Mouse (Mus musculus): ENCODE measurements around the gene Atp11a. TPM values are rescaled to one million over a fixed set of nuclear protein-coding genes. Genes with fewer than 3 reads are reported as not detected.

The Atp11a gene
- polyA plus RNA-seq, 1 experiment from 2014 or later = 13.6 TPM

DNA sequence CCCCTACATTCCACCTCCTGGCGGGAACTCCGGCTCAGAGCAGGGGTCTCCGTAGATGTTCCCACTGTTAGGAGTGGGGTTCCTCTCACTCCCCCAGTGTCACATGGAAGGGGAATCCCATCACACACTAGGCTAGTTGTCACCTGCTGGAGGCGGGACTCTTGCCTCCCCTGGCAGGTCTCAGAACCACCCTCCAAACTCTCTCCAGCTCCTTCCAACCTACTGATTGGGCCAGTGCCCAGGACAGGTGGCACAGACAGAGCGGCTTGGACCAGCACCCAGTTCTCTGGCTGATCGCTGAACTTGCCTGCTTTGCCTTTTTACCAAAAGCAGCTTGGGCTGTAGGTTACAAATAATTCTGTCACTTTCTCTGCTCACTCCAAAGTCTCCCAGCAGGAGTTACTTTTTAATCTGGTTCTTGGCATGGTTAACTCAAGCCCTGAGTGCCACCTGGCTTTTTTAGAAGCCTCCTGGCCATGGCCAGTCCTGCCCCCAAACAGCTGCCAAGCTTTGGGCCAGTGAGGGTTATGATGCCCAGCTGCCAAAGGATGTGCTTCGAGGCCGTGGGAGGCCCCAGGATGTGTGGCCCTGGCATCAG lies 117.5 kb downstream of the Atp11a start:
- Histone ChIP-seq H3K4me2 (ENCODE audit: low read length) (peak overlapping the region; percentile 75), H3K9ac (replicated peaks; ENCODE audit: low read length) (peak overlapping the region; percentile 71), H3K4me3 (replicated peaks; ENCODE audit: low read depth, low read length) (peak overlapping the region; percentile 58), H3K36me3 (ENCODE audit: control insufficient read depth, insufficient read depth, low read length) (no peaks in the 10 kb centered on the region), H3K27ac (replicated peaks; ENCODE audit: low read depth, low read length) (peak overlapping the region; percentile 63; the same call in 1 of the 2 replicates), H3K27me3 (ENCODE audit: control insufficient read depth, insufficient read depth, low read length) (no peaks in the 10 kb centered on the region), H3K9me3 (ENCODE audit: control insufficient read depth, low read length) (no peaks in the 10 kb centered on the region), H3K4me1 (ENCODE audit: control insufficient read depth, insufficient read depth, low read length) (peaks cover 36% of the 10 kb centered on the region)
- DNase-seq = no peak
- 13% methylated on average over 8 of the region's 8 CpGs for WGBS
- ATAC-seq (ENCODE audit: low FRiP score, low TSS enrichment) = peak; percentile 26

DNA sequence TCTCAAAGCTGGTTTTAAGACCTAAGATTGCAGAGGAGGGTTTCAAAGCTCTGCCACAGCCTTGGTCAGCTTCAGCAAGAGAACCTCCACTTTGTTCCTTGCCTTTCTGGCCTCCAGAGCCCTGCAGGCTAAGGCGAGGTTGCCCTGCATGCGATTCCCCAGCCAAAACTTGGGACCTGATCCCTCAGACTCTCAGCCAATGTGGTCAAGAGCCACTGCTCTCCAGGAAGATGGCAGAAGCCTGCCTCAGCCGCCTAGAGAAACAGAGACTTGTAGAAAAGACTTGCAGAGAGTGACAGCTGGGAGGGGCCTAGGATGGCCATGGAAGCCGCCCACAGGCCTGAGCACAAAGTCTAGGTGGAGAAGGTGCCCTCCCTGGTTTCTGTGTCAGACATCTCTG lies 118.2 kb downstream of the Atp11a start:
- H3K36me3 ChIP-seq (ENCODE audit: control insufficient read depth, insufficient read depth, low read length) = peaks cover 3% of the 10 kb centered on the region; the same call in 1 of the 2 replicates
- H3K27ac ChIP-seq (replicated peaks; ENCODE audit: low read depth, low read length) = no peak overlapping the region
- peak overlapping the region; percentile 75 for H3K4me2 ChIP-seq (ENCODE audit: low read length)
- ATAC-seq (ENCODE audit: low FRiP score, low TSS enrichment) (no peak), DNase-seq (no peak)
- no peak overlapping the region for H3K9ac ChIP-seq (replicated peaks; ENCODE audit: low read length)
- H3K27me3 ChIP-seq (ENCODE audit: control insufficient read depth, insufficient read depth, low read length) = no peaks in the 10 kb centered on the region
- no peaks in the 10 kb centered on the region for H3K9me3 ChIP-seq (ENCODE audit: control insufficient read depth, low read length)
- peaks cover 36% of the 10 kb centered on the region for H3K4me1 ChIP-seq (ENCODE audit: control insufficient read depth, insufficient read depth, low read length)
- WGBS = 70% methylated on average over 4 of the region's 4 CpGs
- H3K4me3 ChIP-seq (replicated peaks; ENCODE audit: low read depth, low read length) = no peak overlapping the region

GRCm38 (mm10) chr8:12877126-12877525 lies 120.3 kb downstream of the Atp11a start:
- Histone ChIP-seq H3K9me3 (ENCODE audit: control insufficient read depth, low read length) (no peaks in the 10 kb centered on the region), H3K27ac (replicated peaks; ENCODE audit: low read depth, low read length) (no peak overlapping the region), H3K4me2 (ENCODE audit: low read length) (no peak overlapping the region), H3K9ac (replicated peaks; ENCODE audit: low read length) (no peak overlapping the region), H3K4me3 (replicated peaks; ENCODE audit: low read depth, low read length) (no peak overlapping the region), H3K27me3 (ENCODE audit: control insufficient read depth, insufficient read depth, low read length) (no peaks in the 10 kb centered on the region), H3K4me1 (ENCODE audit: control insufficient read depth, insufficient read depth, low read length) (peaks cover 22% of the 10 kb centered on the region), H3K36me3 (ENCODE audit: control insufficient read depth, insufficient read depth, low read length) (peaks cover 5% of the 10 kb centered on the region; the same call in 1 of the 2 replicates)
- DNase-seq (no peak), ATAC-seq (ENCODE audit: low FRiP score, low TSS enrichment) (no peak)
- WGBS = 88% methylated on average over 6 of the region's 6 CpGs

GRCm38 (mm10) chr8:12880163-12880562 lies 123.3 kb downstream of the Atp11a start:
- Histone ChIP-seq H3K4me1 (ENCODE audit: control insufficient read depth, insufficient read depth, low read length) (peaks cover 10% of the 10 kb centered on the region), H3K27me3 (ENCODE audit: control insufficient read depth, insufficient read depth, low read length) (no peaks in the 10 kb centered on the region), H3K9me3 (ENCODE audit: control insufficient read depth, low read length) (no peaks in the 10 kb centered on the region), H3K4me3 (replicated peaks; ENCODE audit: low read depth, low read length) (no peak overlapping the region), H3K36me3 (ENCODE audit: control insufficient read depth, insufficient read depth, low read length) (peaks cover 15% of the 10 kb centered on the region), H3K4me2 (ENCODE audit: low read length) (no peak overlapping the region), H3K9ac (replicated peaks; ENCODE audit: low read length) (no peak overlapping the region), H3K27ac (replicated peaks; ENCODE audit: low read depth, low read length) (no peak overlapping the region)
- ATAC-seq (ENCODE audit: low FRiP score, low TSS enrichment) (no peak), DNase-seq (no peak)
- 93% methylated on average over 6 of the region's 6 CpGs for WGBS

- 87% methylated on average over 21 of the region's 21 CpGs for WGBS
- H3K4me3 ChIP-seq (replicated peaks; ENCODE audit: low read depth, low read length) = no peak overlapping the region
- DNase-seq (no peak), ATAC-seq (ENCODE audit: low FRiP score, low TSS enrichment) (no peak)
- H3K4me1 ChIP-seq (ENCODE audit: control insufficient read depth, insufficient read depth, low read length) = no peaks in the 10 kb centered on the region
- no peak overlapping the region for H3K27ac ChIP-seq (replicated peaks; ENCODE audit: low read depth, low read length)
- no peaks in the 10 kb centered on the region for H3K9me3 ChIP-seq (ENCODE audit: control insufficient read depth, low read length)
- no peak overlapping the region for H3K9ac ChIP-seq (replicated peaks; ENCODE audit: low read length)
- peaks cover 23% of the 10 kb centered on the region for H3K36me3 ChIP-seq (ENCODE audit: control insufficient read depth, insufficient read depth, low read length)
- no peak overlapping the region for H3K4me2 ChIP-seq (ENCODE audit: low read length)
- no peaks in the 10 kb centered on the region for H3K27me3 ChIP-seq (ENCODE audit: control insufficient read depth, insufficient read depth, low read length)
These were observed 126.5 kb downstream of the Atp11a start for GRCm38 (mm10) chr8:12883051-12884004.

DNA sequence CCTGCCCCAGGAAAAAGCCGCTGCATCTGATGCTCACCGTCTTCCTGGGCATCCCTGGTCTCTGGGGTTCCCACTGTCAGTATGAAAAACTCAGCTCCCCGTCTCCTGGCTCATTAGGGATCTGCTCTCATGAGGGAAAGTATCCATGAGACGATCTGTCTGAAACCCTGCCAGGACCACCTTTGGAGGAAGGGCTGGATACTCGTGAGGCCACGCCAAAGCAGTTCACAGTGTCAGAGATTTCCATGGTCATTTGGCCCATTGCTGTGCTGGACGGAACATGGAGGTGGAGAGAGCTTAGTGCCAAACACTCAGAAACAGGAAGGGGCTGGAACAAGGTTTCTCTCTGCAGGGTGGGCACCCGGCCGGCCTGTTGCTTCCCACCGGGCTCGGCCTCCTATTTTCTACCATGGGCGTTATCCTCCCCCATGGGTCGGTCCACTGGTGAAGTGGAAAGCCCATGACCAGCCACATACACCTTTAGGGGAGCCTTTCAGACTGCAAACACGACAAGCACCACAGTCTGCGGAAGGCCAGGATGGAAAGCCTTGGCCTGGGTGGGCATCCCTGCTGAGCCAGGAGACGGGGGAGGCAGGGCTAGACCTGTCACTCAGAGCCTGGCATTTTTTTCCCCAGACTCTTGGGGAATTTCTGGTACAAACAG lies 131.1 kb downstream of the Atp11a start:
- 85% methylated on average over 16 of the region's 16 CpGs for WGBS
- Histone ChIP-seq H3K4me3 (replicated peaks; ENCODE audit: low read depth, low read length) (no peak overlapping the region), H3K9me3 (ENCODE audit: control insufficient read depth, low read length) (no peaks in the 10 kb centered on the region), H3K4me2 (ENCODE audit: low read length) (no peak overlapping the region), H3K27ac (replicated peaks; ENCODE audit: low read depth, low read length) (no peak overlapping the region), H3K4me1 (ENCODE audit: control insufficient read depth, insufficient read depth, low read length) (no peaks in the 10 kb centered on the region), H3K36me3 (ENCODE audit: control insufficient read depth, insufficient read depth, low read length) (peaks cover 32% of the 10 kb centered on the region), H3K27me3 (ENCODE audit: control insufficient read depth, insufficient read depth, low read length) (no peaks in the 10 kb centered on the region), H3K9ac (replicated peaks; ENCODE audit: low read length) (no peak overlapping the region)
- ATAC-seq (ENCODE audit: low FRiP score, low TSS enrichment) (no peak), DNase-seq (no peak)

- H3K27me3 ChIP-seq (ENCODE audit: control insufficient read depth, insufficient read depth, low read length) = no peaks in the 10 kb centered on the region
- H3K27ac ChIP-seq (replicated peaks; ENCODE audit: low read depth, low read length) = no peak overlapping the region
- WGBS = 90% methylated on average over 11 of the region's 11 CpGs
- no peak overlapping the region for H3K4me3 ChIP-seq (replicated peaks; ENCODE audit: low read depth, low read length)
- no peak for ATAC-seq (ENCODE audit: low FRiP score, low TSS enrichment)
- no peak overlapping the region for H3K9ac ChIP-seq (replicated peaks; ENCODE audit: low read length)
- H3K4me1 ChIP-seq (ENCODE audit: control insufficient read depth, insufficient read depth, low read length) = no peaks in the 10 kb centered on the region
- H3K36me3 ChIP-seq (ENCODE audit: control insufficient read depth, insufficient read depth, low read length) = peaks cover 32% of the 10 kb centered on the region
- no peak overlapping the region for H3K4me2 ChIP-seq (ENCODE audit: low read length)
- no peaks in the 10 kb centered on the region for H3K9me3 ChIP-seq (ENCODE audit: control insufficient read depth, low read length)
- DNase-seq = no peak
These were observed 132.3 kb downstream of the Atp11a start for GRCm38 (mm10) chr8:12889046-12889598.

DNA sequence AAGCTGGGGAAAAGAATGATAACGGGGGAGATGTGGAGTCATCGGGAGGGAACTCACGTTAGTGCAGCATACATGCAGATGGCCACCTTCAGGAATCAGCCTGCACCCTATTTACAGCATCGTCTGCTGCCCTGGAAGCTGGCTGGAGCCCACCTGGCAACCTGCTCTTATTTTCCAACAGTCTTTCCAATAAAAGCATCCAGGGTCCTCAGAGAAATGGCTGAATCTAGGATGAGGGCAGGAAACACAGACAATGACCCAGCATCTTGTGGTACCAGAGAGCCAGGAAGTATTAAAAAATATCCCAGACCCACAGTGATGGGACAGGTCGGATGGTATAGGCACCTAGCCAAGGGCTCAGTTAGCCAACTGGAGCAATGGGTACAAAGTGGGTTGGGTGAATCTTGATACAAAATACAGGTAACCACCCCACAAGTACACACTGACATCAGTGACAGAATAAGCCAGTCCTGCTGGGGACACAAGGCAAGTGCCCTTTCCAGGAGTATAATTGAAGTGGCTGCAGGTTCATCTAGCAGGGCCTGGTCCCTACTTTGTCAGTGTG lies 136.2 kb downstream of the Atp11a start:
- Histone ChIP-seq H3K4me1 (ENCODE audit: control insufficient read depth, insufficient read depth, low read length) (no peaks in the 10 kb centered on the region), H3K9me3 (ENCODE audit: control insufficient read depth, low read length) (no peaks in the 10 kb centered on the region), H3K27me3 (ENCODE audit: control insufficient read depth, insufficient read depth, low read length) (no peaks in the 10 kb centered on the region), H3K4me3 (replicated peaks; ENCODE audit: low read depth, low read length) (no peak overlapping the region), H3K9ac (replicated peaks; ENCODE audit: low read length) (no peak overlapping the region), H3K27ac (replicated peaks; ENCODE audit: low read depth, low read length) (no peak overlapping the region), H3K4me2 (ENCODE audit: low read length) (no peak overlapping the region), H3K36me3 (ENCODE audit: control insufficient read depth, insufficient read depth, low read length) (peaks cover 14% of the 10 kb centered on the region; the same call in 1 of the 2 replicates)
- ATAC-seq (ENCODE audit: low FRiP score, low TSS enrichment) = no peak
- DNase-seq = no peak
- 92% methylated on average over 5 of the region's 5 CpGs for WGBS

Data from midbrain, embryonic 14.5 days (tissue).